Mouse (Mus musculus) brain, embryonic 14.5 days (tissue): ENCODE data around the gene Neb. TPM values are rescaled to one million over a fixed set of nuclear protein-coding genes. Genes with fewer than 3 reads are reported as not detected.

Experiments
- DNase-seq: peaks from one replicate; pipeline ENCODE4 v3.0.0-alpha.2; 2011; ENCODE audit warnings: low read depth
- CTCF ChIP-seq: fragments of 200-500 bp; IDR thresholded peaks from 2 replicates; pipeline ENCODE4 v1.5.1; 2012; ENCODE audit warnings: inconsistent platforms, mild to moderate bottlenecking, moderate library complexity, borderline replicate concordance; ENCODE audit not compliant: insufficient read depth, insufficient read length; ENCODE audit errors: extremely low read depth
- POLR2A ChIP-seq: fragments of 200-500 bp; IDR thresholded peaks from 2 replicates; pipeline ENCODE4 v1.6.1; 2012; ENCODE audit warnings: mild to moderate bottlenecking, inconsistent platforms, borderline replicate concordance; ENCODE audit not compliant: poor library complexity, insufficient read depth, insufficient read length, severe bottlenecking; ENCODE audit errors: extremely low read depth
- polyA plus RNA-seq: library from polyadenylated mRNA; depleted of rRNA; stranded (reverse); fragments of >200 nt; gene quantifications from 2 replicates; pipeline ENCODE4 v1.2.3, GENCODE M21; 2012; rRNA removed

Gene Neb
- polyA plus RNA-seq, 1 experiment: 1.8 TPM

GRCm38 (mm10) chr2:52114086-52114485 is 264.2 kb downstream of the Neb start:
- DNase-seq: no peak

More at GRCm38 (mm10) chr2:52114086-52114485, 264.2 kb downstream of the Neb start:
- TF ChIP-seq POLR2A (no peak), CTCF (no peak)

Other genes starting within 250 kb of the Neb start
- gene Arl5a, start 46.4 kb upstream of the Neb start, polyA plus RNA-seq: 39.5 and 46.8 TPM in 2 replicates